Mouse (Mus musculus): ENCODE results near the gene Ext2. TPM values are rescaled to one million over a fixed set of nuclear protein-coding genes. Genes with fewer than 3 reads are reported as not detected.

The Ext2 gene
- polyA plus RNA-seq, 1 experiment from 2014 or later, result 122 TPM

- H3K4me3 ChIP-seq (replicated peaks), result no peak overlapping the region
- H3K4me1 ChIP-seq, result no peaks in the 10 kb centered on the region
- H3K27me3 ChIP-seq, result peaks cover 94% of the 10 kb centered on the region
- no peak overlapping the region for H3K9ac ChIP-seq
- no peak overlapping the region for H3K4me2 ChIP-seq
- no peaks in the 10 kb centered on the region for H3K9me3 ChIP-seq (replicated peaks)
- 84% methylated on average over 4 of the region's 4 CpGs for WGBS
- no peaks in the 10 kb centered on the region for H3K36me3 ChIP-seq
- H3K27ac ChIP-seq, result no peak overlapping the region
- ATAC-seq (replicated peaks; ENCODE audit: low FRiP score), result no peak
These were observed 187.8 kb downstream of the Ext2 start for GRCm38 (mm10) chr2:93634609-93635008.

GRCm38 (mm10) chr2:93624665-93625408 is 197.5 kb downstream of the Ext2 start:
- Histone ChIP-seq H3K9ac (no peak overlapping the region), H3K27ac (peak overlapping the region; percentile 54; the same call in 1 of the 2 replicates), H3K27me3 (peaks cover 67% of the 10 kb centered on the region), H3K4me1 (peaks cover 20% of the 10 kb centered on the region), H3K4me3 (replicated peaks) (no peak overlapping the region), H3K4me2 (peak overlapping the region; percentile 40), H3K36me3 (no peaks in the 10 kb centered on the region), H3K9me3 (replicated peaks) (no peaks in the 10 kb centered on the region)
- peak; percentile 93 for ATAC-seq (replicated peaks; ENCODE audit: low FRiP score)
- WGBS, result 6% methylated on average over 13 of the region's 13 CpGs

- Histone ChIP-seq H3K27me3 (peaks cover 80% of the 10 kb centered on the region), H3K4me2 (no peak overlapping the region), H3K9me3 (replicated peaks) (no peaks in the 10 kb centered on the region), H3K9ac (no peak overlapping the region), H3K4me3 (replicated peaks) (no peak overlapping the region), H3K36me3 (no peaks in the 10 kb centered on the region), H3K27ac (no peak overlapping the region), H3K4me1 (peaks cover 29% of the 10 kb centered on the region)
- WGBS, result 38% methylated on average over 5 of the region's 5 CpGs
- ATAC-seq (replicated peaks; ENCODE audit: low FRiP score), result peak; percentile 50
These were observed 203.0 kb downstream of the Ext2 start for GRCm38 (mm10) chr2:93619208-93619849.

- H3K4me2 ChIP-seq, result no peak overlapping the region
- no peak overlapping the region for H3K9ac ChIP-seq
- H3K9me3 ChIP-seq (replicated peaks), result no peaks in the 10 kb centered on the region
- WGBS, result 45% methylated on average over 19 of the region's 19 CpGs
- peaks cover 81% of the 10 kb centered on the region for H3K27me3 ChIP-seq
- peaks cover 24% of the 10 kb centered on the region for H3K4me1 ChIP-seq
- H3K36me3 ChIP-seq, result no peaks in the 10 kb centered on the region
- H3K27ac ChIP-seq, result no peak overlapping the region
- no peak overlapping the region for H3K4me3 ChIP-seq (replicated peaks)
- ATAC-seq (replicated peaks; ENCODE audit: low FRiP score), result no peak
These were observed 203.7 kb downstream of the Ext2 start for GRCm38 (mm10) chr2:93618447-93619199.

GRCm38 (mm10) chr2:93615845-93616689 is 206.3 kb downstream of the Ext2 start:
- peaks cover 74% of the 10 kb centered on the region for H3K27me3 ChIP-seq
- H3K9me3 ChIP-seq (replicated peaks), result no peaks in the 10 kb centered on the region
- peak overlapping the region; percentile 32; the same call in 1 of the 2 replicates for H3K4me2 ChIP-seq
- ATAC-seq (replicated peaks; ENCODE audit: low FRiP score), result no peak
- H3K36me3 ChIP-seq, result no peaks in the 10 kb centered on the region
- H3K4me3 ChIP-seq (replicated peaks), result no peak overlapping the region
- H3K9ac ChIP-seq, result no peak overlapping the region
- H3K4me1 ChIP-seq, result peaks cover 24% of the 10 kb centered on the region
- no peak overlapping the region for H3K27ac ChIP-seq
- 22% methylated on average over 27 of the region's 27 CpGs for WGBS

- Histone ChIP-seq H3K27ac (no peak overlapping the region), H3K4me1 (peaks cover 14% of the 10 kb centered on the region), H3K36me3 (no peaks in the 10 kb centered on the region), H3K4me3 (replicated peaks) (no peak overlapping the region), H3K27me3 (peaks cover 47% of the 10 kb centered on the region), H3K4me2 (no peak overlapping the region), H3K9me3 (replicated peaks) (no peaks in the 10 kb centered on the region), H3K9ac (no peak overlapping the region)
- no peak for ATAC-seq (replicated peaks; ENCODE audit: low FRiP score)
- 89% methylated on average over 7 of the region's 7 CpGs for WGBS
These were observed 209.3 kb downstream of the Ext2 start for GRCm38 (mm10) chr2:93613020-93613419.

Other genes starting within 250 kb of the Ext2 start
- 0.22 and 0.23 TPM in 2 replicates for gene Alx4, start 180.2 kb downstream of the Ext2 start, polyA plus RNA-seq (2015; fragmentation: Nextera tagmentation; extraction: Ambion mirVana)
- gene Accs, start 27.4 kb upstream of the Ext2 start, polyA plus RNA-seq (2015; fragmentation: Nextera tagmentation; extraction: Ambion mirVana), result 8.7 and 10.6 TPM in 2 replicates
- gene Accsl, start 46.6 kb upstream of the Ext2 start, polyA plus RNA-seq (2015; fragmentation: Nextera tagmentation; extraction: Ambion mirVana), result not detected in 2 replicates
- gene Gm13889, start 134.6 kb upstream of the Ext2 start, polyA plus RNA-seq (2015; fragmentation: Nextera tagmentation; extraction: Ambion mirVana), result 9.2 and 11.1 TPM in 2 replicates
- gene Gm27027, start 173.8 kb upstream of the Ext2 start, polyA plus RNA-seq (2015; fragmentation: Nextera tagmentation; extraction: Ambion mirVana), result not detected in 2 replicates
- gene Alkbh3, start 188.2 kb upstream of the Ext2 start, polyA plus RNA-seq (2015; fragmentation: Nextera tagmentation; extraction: Ambion mirVana), result 59.3 and 69.5 TPM in 2 replicates

Measured in kidney, embryonic 15.5 days (tissue).